Mouse (Mus musculus) neural tube, embryonic 13.5 days (tissue): ENCODE data around the gene Phf21a. TPM values are rescaled to one million over a fixed set of nuclear protein-coding genes. Genes with fewer than 3 reads are reported as not detected.

Experiments used
- ATAC-seq: fragments of 200-750 bp; cut with Nextera tagmentation; 2 replicates; pipeline ENCODE4 v1.8.0; 2017; ENCODE audit warnings: low read depth, mild to moderate bottlenecking, moderate TSS enrichment, moderate library complexity
- H3K27ac ChIP-seq: fragments of 300-500 bp; sonication (generic); replicated peaks from 2 replicates; pipeline ENCODE4 v1.5.1; 2015; ENCODE audit warnings: moderate library complexity, mild to moderate bottlenecking, inconsistent platforms
- H3K27me3 ChIP-seq: fragments of 300-500 bp; sonication (generic); 2 replicates; pipeline ENCODE4 v1.6.1; 2015; ENCODE audit warnings: mild to moderate bottlenecking, inconsistent platforms
- H3K36me3 ChIP-seq: fragments of 300-500 bp; sonication (generic); 2 replicates; pipeline ENCODE4 v1.6.1; 2015; ENCODE audit warnings: mild to moderate bottlenecking, inconsistent platforms
- H3K4me1 ChIP-seq: fragments of 300-500 bp; sonication (generic); replicated peaks from 2 replicates; pipeline ENCODE4 v1.6.1; 2015; ENCODE audit warnings: inconsistent platforms
- H3K4me2 ChIP-seq: fragments of 300-500 bp; sonication (generic); 2 replicates; pipeline ENCODE4 v1.6.1; 2015; ENCODE audit warnings: inconsistent platforms, mild to moderate bottlenecking, moderate library complexity
- H3K4me3 ChIP-seq: fragments of 300-500 bp; sonication (generic); 2 replicates; pipeline ENCODE4 v1.5.1; 2015; ENCODE audit warnings: mild to moderate bottlenecking, inconsistent platforms
- H3K9ac ChIP-seq: fragments of 300-500 bp; sonication (generic); 2 replicates; pipeline ENCODE4 v1.6.1; 2015; ENCODE audit warnings: moderate library complexity, mild to moderate bottlenecking, inconsistent platforms
- H3K9me3 ChIP-seq: fragments of 300-500 bp; sonication (generic); 2 replicates; pipeline ENCODE4 v1.6.1; 2016; ENCODE audit warnings: inconsistent platforms
- WGBS: fragments of 180-500 bp; shearing (Covaris S2); methylation state at CpG from one replicate; pipeline ENCODE4 v1.1.7; 2015; 5-methylcytosine and 5-hydroxymethylcytosine counted together
- polyA plus RNA-seq: library from polyadenylated mRNA; unstranded; fragments of >200 nt; fragmentation: Nextera tagmentation; extraction: Ambion mirVana; gene quantifications from 2 replicates; pipeline ENCODE4 v1.2.1, GENCODE M21; 2015

The Phf21a gene
- polyA plus RNA-seq, 1 experiment from 2014 or later = 38.5 TPM

GRCm38 (mm10) chr2:92164291-92164690 lies 71.4 kb downstream of the Phf21a start:
- 68% methylated on average over 10 of the region's 10 CpGs for WGBS
- Histone ChIP-seq H3K4me3 (no peak overlapping the region), H3K4me1 (no peaks in the 10 kb centered on the region), H3K4me2 (no peak overlapping the region), H3K9ac (no peak overlapping the region), H3K27ac (no peak overlapping the region), H3K27me3 (no peaks in the 10 kb centered on the region), H3K9me3 (no peaks in the 10 kb centered on the region), H3K36me3 (no peaks in the 10 kb centered on the region)
- ATAC-seq = no peak

- no peak overlapping the region for H3K9ac ChIP-seq
- no peak overlapping the region for H3K4me2 ChIP-seq
- H3K4me1 ChIP-seq = no peaks in the 10 kb centered on the region
- 68% methylated on average over 7 of the region's 7 CpGs for WGBS
- H3K36me3 ChIP-seq = no peaks in the 10 kb centered on the region
- ATAC-seq = no peak
- no peaks in the 10 kb centered on the region for H3K9me3 ChIP-seq
- no peak overlapping the region for H3K4me3 ChIP-seq
- H3K27me3 ChIP-seq = no peaks in the 10 kb centered on the region
- H3K27ac ChIP-seq = no peak overlapping the region
These were observed 74.0 kb downstream of the Phf21a start for GRCm38 (mm10) chr2:92166950-92167349.

GRCm38 (mm10) chr2:92171046-92171643 lies 78.2 kb downstream of the Phf21a start:
- no peak overlapping the region for H3K27ac ChIP-seq
- no peak overlapping the region for H3K4me2 ChIP-seq
- ATAC-seq = no peak
- no peaks in the 10 kb centered on the region for H3K9me3 ChIP-seq
- 70% methylated on average over 8 of the region's 8 CpGs for WGBS
- no peak overlapping the region for H3K4me3 ChIP-seq
- H3K9ac ChIP-seq = no peak overlapping the region
- no peaks in the 10 kb centered on the region for H3K27me3 ChIP-seq
- no peaks in the 10 kb centered on the region for H3K4me1 ChIP-seq
- H3K36me3 ChIP-seq = no peaks in the 10 kb centered on the region

GRCm38 (mm10) chr2:92172300-92172699 lies 79.4 kb downstream of the Phf21a start:
- 94% methylated on average over 5 of the region's 5 CpGs for WGBS
- no peak overlapping the region for H3K27ac ChIP-seq
- no peak overlapping the region for H3K4me3 ChIP-seq
- no peak overlapping the region for H3K9ac ChIP-seq
- no peaks in the 10 kb centered on the region for H3K9me3 ChIP-seq
- no peaks in the 10 kb centered on the region for H3K27me3 ChIP-seq
- no peaks in the 10 kb centered on the region for H3K36me3 ChIP-seq
- no peaks in the 10 kb centered on the region for H3K4me1 ChIP-seq
- no peak for ATAC-seq
- H3K4me2 ChIP-seq = no peak overlapping the region

- Histone ChIP-seq H3K9ac (no peak overlapping the region), H3K4me1 (no peaks in the 10 kb centered on the region), H3K9me3 (no peaks in the 10 kb centered on the region), H3K36me3 (no peaks in the 10 kb centered on the region), H3K27ac (no peak overlapping the region), H3K27me3 (no peaks in the 10 kb centered on the region), H3K4me2 (no peak overlapping the region), H3K4me3 (no peak overlapping the region)
- whole genome bisulfite sequencing = 90% methylated on average over 4 of the region's 4 CpGs
- ATAC-seq = no peak
These were observed 80.3 kb downstream of the Phf21a start for GRCm38 (mm10) chr2:92173186-92173585.

GRCm38 (mm10) chr2:92174265-92174664 lies 81.3 kb downstream of the Phf21a start:
- Histone ChIP-seq H3K4me1 (no peaks in the 10 kb centered on the region), H3K9me3 (no peaks in the 10 kb centered on the region), H3K36me3 (no peaks in the 10 kb centered on the region), H3K27ac (no peak overlapping the region), H3K4me2 (no peak overlapping the region), H3K27me3 (no peaks in the 10 kb centered on the region), H3K9ac (no peak overlapping the region), H3K4me3 (no peak overlapping the region)
- 64% methylated on average over 7 of the region's 7 CpGs for WGBS
- no peak for ATAC-seq

- Histone ChIP-seq H3K4me2 (no peak overlapping the region), H3K4me3 (no peak overlapping the region), H3K27ac (no peak overlapping the region), H3K36me3 (no peaks in the 10 kb centered on the region), H3K9me3 (no peaks in the 10 kb centered on the region), H3K4me1 (no peaks in the 10 kb centered on the region), H3K27me3 (no peaks in the 10 kb centered on the region), H3K9ac (no peak overlapping the region)
- ATAC-seq = no peak
- 97% methylated on average over 4 of the region's 4 CpGs for WGBS
These were observed 82.1 kb downstream of the Phf21a start for GRCm38 (mm10) chr2:92175002-92175401.

- no peak for ATAC-seq
- Histone ChIP-seq H3K4me1 (no peaks in the 10 kb centered on the region), H3K27me3 (no peaks in the 10 kb centered on the region), H3K9me3 (no peaks in the 10 kb centered on the region), H3K27ac (no peak overlapping the region), H3K4me3 (no peak overlapping the region), H3K36me3 (no peaks in the 10 kb centered on the region), H3K4me2 (no peak overlapping the region), H3K9ac (no peak overlapping the region)
- 63% methylated on average over 4 of the region's 4 CpGs for WGBS
These were observed 83.4 kb downstream of the Phf21a start for GRCm38 (mm10) chr2:92176292-92176691.

- Histone ChIP-seq H3K4me3 (peak overlapping the region; percentile 78), H3K36me3 (no peaks in the 10 kb centered on the region), H3K9me3 (no peaks in the 10 kb centered on the region), H3K27me3 (no peaks in the 10 kb centered on the region), H3K4me2 (peak overlapping the region; percentile 71), H3K9ac (peak overlapping the region; percentile 93), H3K4me1 (peaks cover 23% of the 10 kb centered on the region), H3K27ac (peak overlapping the region; percentile 100)
- WGBS = 3% methylated on average over 11 of the region's 11 CpGs
- no peak for ATAC-seq
These were observed 89.3 kb downstream of the Phf21a start for GRCm38 (mm10) chr2:92182146-92182756.

- peak overlapping the region; percentile 100 for H3K27ac ChIP-seq
- 1% methylated on average over 38 of the region's 41 CpGs for WGBS
- no peaks in the 10 kb centered on the region for H3K36me3 ChIP-seq
- H3K4me1 ChIP-seq = peaks cover 30% of the 10 kb centered on the region
- peak overlapping the region; percentile 93 for H3K9ac ChIP-seq
- peak; percentile 67 for ATAC-seq
- H3K9me3 ChIP-seq = no peaks in the 10 kb centered on the region
- H3K27me3 ChIP-seq = no peaks in the 10 kb centered on the region
- H3K4me3 ChIP-seq = peak overlapping the region; percentile 78
- peak overlapping the region; percentile 71 for H3K4me2 ChIP-seq
These were observed 90.1 kb downstream of the Phf21a start for GRCm38 (mm10) chr2:92182981-92183501.

GRCm38 (mm10) chr2:92183613-92184076 lies 90.7 kb downstream of the Phf21a start:
- Histone ChIP-seq H3K9ac (peak overlapping the region; percentile 93), H3K36me3 (no peaks in the 10 kb centered on the region), H3K4me1 (peaks cover 36% of the 10 kb centered on the region), H3K27ac (peak overlapping the region; percentile 100), H3K27me3 (no peaks in the 10 kb centered on the region), H3K4me2 (peak overlapping the region; percentile 71), H3K9me3 (no peaks in the 10 kb centered on the region), H3K4me3 (peak overlapping the region; percentile 78)
- peak; percentile 86 for ATAC-seq
- 0% methylated on average over 20 of the region's 40 CpGs for WGBS

GRCm38 (mm10) chr2:92184077-92184921 lies 91.4 kb downstream of the Phf21a start:
- Histone ChIP-seq H3K36me3 (no peaks in the 10 kb centered on the region), H3K27me3 (no peaks in the 10 kb centered on the region), H3K9ac (peak overlapping the region; percentile 93), H3K9me3 (no peaks in the 10 kb centered on the region), H3K4me2 (peak overlapping the region; percentile 71), H3K4me1 (peaks cover 43% of the 10 kb centered on the region), H3K27ac (peak overlapping the region; percentile 100), H3K4me3 (peak overlapping the region; percentile 78)
- ATAC-seq = peak; percentile 69
- under 1% methylated on average over 17 of the region's 19 CpGs for WGBS
